Mouse (Mus musculus): ENCODE results near the gene Il21. TPM values are rescaled to one million over a fixed set of nuclear protein-coding genes. Genes with fewer than 3 reads are reported as not detected.

The Il21 gene
- polyA plus RNA-seq, 2 experiments = not detected

- Histone ChIP-seq H3K9me3 (ENCODE audit: control insufficient read depth, low read length) (no peaks in the 10 kb centered on the region), H3K4me2 (replicated peaks; ENCODE audit: low read depth, low read length, severe bottlenecking) (no peak overlapping the region), H3K4me3 (replicated peaks; ENCODE audit: low read length) (no peak overlapping the region), H3K36me3 (ENCODE audit: control insufficient read depth, insufficient read depth, low read length) (no peaks in the 10 kb centered on the region), H3K9ac (ENCODE audit: low read depth, low read length, severe bottlenecking) (no peak overlapping the region), H3K27me3 (ENCODE audit: control insufficient read depth, insufficient read depth, low read length) (no peaks in the 10 kb centered on the region), H3K4me1 (ENCODE audit: control insufficient read depth, insufficient read depth, low read length) (no peaks in the 10 kb centered on the region), H3K27ac (replicated peaks; ENCODE audit: low read depth, low read length) (no peak overlapping the region)
- TF ChIP-seq POLR2A (IDR thresholded peaks at IDR 0.05; ENCODE audit: borderline replicate concordance, extremely low read depth, insufficient read depth, insufficient read length) = no peak
- no peak for ATAC-seq (ENCODE audit: low FRiP score, low read depth)
- DNase-seq (ENCODE audit: low spot score) = peak; percentile 36
- WGBS = 5% methylated on average over 1 of the region's 1 CpGs
Observed at GRCm38 (mm10) chr3:37271209-37271608, 38.8 kb upstream of the Il21 start.

- DNase-seq (ENCODE audit: low spot score) = no peak
- no peak overlapping the region for H3K9ac ChIP-seq (ENCODE audit: low read depth, low read length, severe bottlenecking)
- H3K27me3 ChIP-seq (ENCODE audit: control insufficient read depth, insufficient read depth, low read length) = no peaks in the 10 kb centered on the region
- H3K4me1 ChIP-seq (ENCODE audit: control insufficient read depth, insufficient read depth, low read length) = no peaks in the 10 kb centered on the region
- no peaks in the 10 kb centered on the region for H3K9me3 ChIP-seq (ENCODE audit: control insufficient read depth, low read length)
- no peak overlapping the region for H3K27ac ChIP-seq (replicated peaks; ENCODE audit: low read depth, low read length)
- no peaks in the 10 kb centered on the region for H3K36me3 ChIP-seq (ENCODE audit: control insufficient read depth, insufficient read depth, low read length)
- H3K4me3 ChIP-seq (replicated peaks; ENCODE audit: low read length) = no peak overlapping the region
- H3K4me2 ChIP-seq (replicated peaks; ENCODE audit: low read depth, low read length, severe bottlenecking) = no peak overlapping the region
- 80% methylated on average over 4 of the region's 4 CpGs for WGBS
- no peak for ATAC-seq (ENCODE audit: low FRiP score, low read depth)
- TF ChIP-seq POLR2A (IDR thresholded peaks at IDR 0.05; ENCODE audit: borderline replicate concordance, extremely low read depth, insufficient read depth, insufficient read length) = no peak
Observed at GRCm38 (mm10) chr3:37269926-37270325, 37.5 kb upstream of the Il21 start.

GRCm38 (mm10) chr3:37268338-37268737, 35.9 kb upstream of the Il21 start:
- H3K4me3 ChIP-seq (replicated peaks; ENCODE audit: low read length) = no peak overlapping the region
- no peak overlapping the region for H3K9ac ChIP-seq (ENCODE audit: low read depth, low read length, severe bottlenecking)
- no peaks in the 10 kb centered on the region for H3K9me3 ChIP-seq (ENCODE audit: control insufficient read depth, low read length)
- DNase-seq (ENCODE audit: low spot score) = no peak
- H3K27me3 ChIP-seq (ENCODE audit: control insufficient read depth, insufficient read depth, low read length) = no peaks in the 10 kb centered on the region
- H3K27ac ChIP-seq (replicated peaks; ENCODE audit: low read depth, low read length) = no peak overlapping the region
- WGBS = 82% methylated on average over 11 of the region's 11 CpGs
- TF ChIP-seq POLR2A (IDR thresholded peaks at IDR 0.05; ENCODE audit: borderline replicate concordance, extremely low read depth, insufficient read depth, insufficient read length) = no peak
- no peak for ATAC-seq (ENCODE audit: low FRiP score, low read depth)
- H3K4me1 ChIP-seq (ENCODE audit: control insufficient read depth, insufficient read depth, low read length) = no peaks in the 10 kb centered on the region
- no peak overlapping the region for H3K4me2 ChIP-seq (replicated peaks; ENCODE audit: low read depth, low read length, severe bottlenecking)
- no peaks in the 10 kb centered on the region for H3K36me3 ChIP-seq (ENCODE audit: control insufficient read depth, insufficient read depth, low read length)

- no peak overlapping the region for H3K4me2 ChIP-seq (replicated peaks; ENCODE audit: low read depth, low read length, severe bottlenecking)
- no peak for TF ChIP-seq POLR2A (IDR thresholded peaks at IDR 0.05; ENCODE audit: borderline replicate concordance, extremely low read depth, insufficient read depth, insufficient read length)
- ATAC-seq (ENCODE audit: low FRiP score, low read depth) (no peak), DNase-seq (ENCODE audit: low spot score) (no peak)
- H3K4me1 ChIP-seq (ENCODE audit: control insufficient read depth, insufficient read depth, low read length) = no peaks in the 10 kb centered on the region
- no peak overlapping the region for H3K4me3 ChIP-seq (replicated peaks; ENCODE audit: low read length)
- H3K27me3 ChIP-seq (ENCODE audit: control insufficient read depth, insufficient read depth, low read length) = no peaks in the 10 kb centered on the region
- 48% methylated on average over 10 of the region's 10 CpGs for WGBS
- H3K36me3 ChIP-seq (ENCODE audit: control insufficient read depth, insufficient read depth, low read length) = no peaks in the 10 kb centered on the region
- H3K9ac ChIP-seq (ENCODE audit: low read depth, low read length, severe bottlenecking) = no peak overlapping the region
- H3K9me3 ChIP-seq (ENCODE audit: control insufficient read depth, low read length) = no peaks in the 10 kb centered on the region
- H3K27ac ChIP-seq (replicated peaks; ENCODE audit: low read depth, low read length) = no peak overlapping the region
Observed at GRCm38 (mm10) chr3:37259331-37259999, 27.0 kb upstream of the Il21 start.

GRCm38 (mm10) chr3:37257776-37258175, 25.3 kb upstream of the Il21 start:
- Histone ChIP-seq H3K4me1 (ENCODE audit: control insufficient read depth, insufficient read depth, low read length) (no peaks in the 10 kb centered on the region), H3K27me3 (ENCODE audit: control insufficient read depth, insufficient read depth, low read length) (no peaks in the 10 kb centered on the region), H3K4me2 (replicated peaks; ENCODE audit: low read depth, low read length, severe bottlenecking) (no peak overlapping the region), H3K36me3 (ENCODE audit: control insufficient read depth, insufficient read depth, low read length) (no peaks in the 10 kb centered on the region), H3K9ac (ENCODE audit: low read depth, low read length, severe bottlenecking) (no peak overlapping the region), H3K9me3 (ENCODE audit: control insufficient read depth, low read length) (no peaks in the 10 kb centered on the region), H3K4me3 (replicated peaks; ENCODE audit: low read length) (no peak overlapping the region), H3K27ac (replicated peaks; ENCODE audit: low read depth, low read length) (no peak overlapping the region)
- ATAC-seq (ENCODE audit: low FRiP score, low read depth) (no peak), DNase-seq (ENCODE audit: low spot score) (no peak)
- no peak for TF ChIP-seq POLR2A (IDR thresholded peaks at IDR 0.05; ENCODE audit: borderline replicate concordance, extremely low read depth, insufficient read depth, insufficient read length)
- 87% methylated on average over 15 of the region's 15 CpGs for WGBS

All from limb, embryonic 14.5 days (tissue).